Mouse (Mus musculus) stomach, postnatal 0 days (tissue): ENCODE data around the gene Fuk.

Experiments used
- CTCF ChIP-seq: IDR thresholded peaks from 2 replicates; pipeline ENCODE4 v1.5.1; 2016; ENCODE audit warnings: antibody characterized with exemption, low read depth, mild to moderate bottlenecking, moderate library complexity
- EP300 ChIP-seq: optimal IDR thresholded peaks from 2 replicates; pipeline ENCODE3; 2016; ENCODE audit warnings: antibody characterized with exemption

DNA sequence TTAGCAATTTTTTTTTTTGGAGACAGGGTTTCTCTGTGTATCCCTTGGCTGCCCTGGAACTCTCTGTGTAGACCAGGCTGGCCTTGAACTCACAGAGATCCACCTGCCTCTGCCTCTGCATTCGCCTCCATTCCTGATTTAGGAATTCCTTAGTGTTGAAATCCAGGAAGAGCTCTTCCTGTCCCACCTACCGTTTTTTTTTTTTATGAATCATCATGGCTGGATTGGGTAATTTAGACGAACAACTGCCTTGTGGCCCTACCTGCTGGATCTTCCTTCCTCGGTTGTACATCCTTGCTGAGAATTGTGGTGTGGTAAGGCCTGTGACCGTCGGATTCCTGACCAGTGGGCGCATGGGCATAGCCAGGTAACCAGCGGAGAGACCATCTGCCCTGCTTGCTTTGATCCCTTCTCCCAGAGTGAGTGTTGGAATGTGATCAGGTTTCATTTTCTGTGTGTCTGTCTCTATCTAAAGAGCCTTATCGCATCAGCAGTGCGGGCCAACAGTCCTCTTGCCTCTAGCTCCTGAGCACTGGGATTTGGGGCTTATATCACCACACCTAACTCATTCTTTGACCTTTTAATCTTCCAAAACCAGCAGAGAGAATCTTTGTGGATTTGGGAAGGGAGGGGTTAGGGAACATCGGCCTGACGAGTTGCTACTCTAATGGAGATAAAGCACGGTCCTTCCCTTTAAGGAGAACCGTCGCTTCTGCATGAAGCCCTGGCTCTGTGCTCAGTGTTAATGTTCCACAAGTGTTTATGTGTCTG is 38.6 kb upstream of the Fuk start:
- TF ChIP-seq EP300 (no peak), CTCF (no peak)
